Mouse (Mus musculus) thymus, adult 2 months (tissue): Measurements from ENCODE around the gene Art1.

Experiments used
- CTCF ChIP-seq: fragments of 200-500 bp; IDR thresholded peaks from 2 replicates; pipeline ENCODE4 v1.5.1; 2012; ENCODE audit warnings: mild to moderate bottlenecking, control low read depth, low read length, moderate library complexity, borderline replicate concordance; ENCODE audit not compliant: control insufficient read depth, poor library complexity, insufficient read depth; ENCODE audit errors: extremely low read depth
- POLR2A ChIP-seq: fragments of 200-500 bp; IDR thresholded peaks from 2 replicates; pipeline ENCODE4 v1.6.1; 2012; ENCODE audit warnings: mild to moderate bottlenecking, low read length, control low read depth, moderate library complexity; ENCODE audit not compliant: control insufficient read depth, poor library complexity, insufficient read depth; ENCODE audit errors: extremely low read depth

DNA sequence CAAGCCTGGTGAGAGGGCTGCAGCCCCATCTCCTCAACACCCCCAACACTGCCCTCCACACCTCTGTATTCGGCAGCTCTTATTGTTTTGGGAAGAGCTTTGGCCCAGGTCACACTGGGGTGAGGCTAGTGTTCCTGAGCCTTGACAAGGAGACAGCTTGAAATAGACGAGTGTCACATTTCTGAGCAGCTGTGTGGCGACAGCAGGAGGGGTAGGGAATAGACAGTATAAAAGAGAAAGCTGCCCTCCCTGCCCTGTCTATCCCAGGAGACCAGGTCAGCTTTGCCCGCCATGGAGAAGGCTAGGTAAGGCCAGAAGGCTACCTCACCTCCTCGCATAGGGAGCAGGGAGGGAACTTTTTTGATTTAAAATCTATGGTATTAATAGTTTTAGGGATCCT is at the start of gene Art1:
- TF ChIP-seq CTCF (no peak), POLR2A (no peak)
